Mouse (Mus musculus) cerebellum, adult 2 months (tissue): Measurements from ENCODE around the gene Kif1c. TPM values are rescaled to one million over a fixed set of nuclear protein-coding genes. Genes with fewer than 3 reads are reported as not detected.
"Not testable (repeated sequence)": the region's sequence is repeated elsewhere in the genome, so short reads cannot be mapped to it uniquely, and the experiment has no call there.

ENCODE experiments used
- DNase-seq, 2 experiments: peaks; one replicate each; pipeline ENCODE4 v3.0.0; 2021
- H3K27ac ChIP-seq: fragments of 200-500 bp; 2 replicates; pipeline ENCODE4 v1.5.1; 2012; ENCODE audit warnings: low read length, control low read depth, inconsistent platforms; ENCODE audit not compliant: insufficient read depth
- H3K27me3 ChIP-seq: fragments of 200-500 bp; 2 replicates; pipeline ENCODE4 v1.6.1; 2012; ENCODE audit warnings: inconsistent platforms, mild to moderate bottlenecking, low read length, moderate library complexity; ENCODE audit not compliant: control insufficient read depth, insufficient read depth
- H3K4me1 ChIP-seq: fragments of 200-500 bp; 2 replicates; pipeline ENCODE4 v1.6.1; 2011; ENCODE audit warnings: low read length; ENCODE audit not compliant: control insufficient read depth, insufficient read depth
- H3K4me3 ChIP-seq: fragments of 200-500 bp; replicated peaks from 2 replicates; pipeline ENCODE3; 2011; ENCODE audit warnings: mild to moderate bottlenecking, low read depth, low read length, control low read depth; ENCODE audit not compliant: insufficient read depth
- CTCF ChIP-seq: fragments of 200-500 bp; IDR thresholded peaks from 2 replicates; pipeline ENCODE4 v1.5.1; 2011; ENCODE audit warnings: low read depth, mild to moderate bottlenecking, control low read depth, low read length, moderate library complexity, borderline replicate concordance; ENCODE audit not compliant: insufficient read depth
- POLR2A ChIP-seq: fragments of 200-500 bp; IDR thresholded peaks from 2 replicates; pipeline ENCODE4 v1.6.1; 2011; ENCODE audit warnings: low read length, control low read depth, borderline replicate concordance; ENCODE audit not compliant: insufficient read depth
- WGBS: fragments of 180-500 bp; shearing (Covaris S2); methylation state at CpG from one replicate; pipeline ENCODE4 v1.1.7; 2018; 5-methylcytosine and 5-hydroxymethylcytosine counted together
- polyA plus RNA-seq: library from polyadenylated mRNA; depleted of rRNA; stranded (reverse); fragments of >200 nt; gene quantifications from 2 replicates; pipeline ENCODE4 v1.2.3, GENCODE M21; 2012

The Kif1c gene
- polyA plus RNA-seq, 1 experiment, result 65.6 TPM

DNA sequence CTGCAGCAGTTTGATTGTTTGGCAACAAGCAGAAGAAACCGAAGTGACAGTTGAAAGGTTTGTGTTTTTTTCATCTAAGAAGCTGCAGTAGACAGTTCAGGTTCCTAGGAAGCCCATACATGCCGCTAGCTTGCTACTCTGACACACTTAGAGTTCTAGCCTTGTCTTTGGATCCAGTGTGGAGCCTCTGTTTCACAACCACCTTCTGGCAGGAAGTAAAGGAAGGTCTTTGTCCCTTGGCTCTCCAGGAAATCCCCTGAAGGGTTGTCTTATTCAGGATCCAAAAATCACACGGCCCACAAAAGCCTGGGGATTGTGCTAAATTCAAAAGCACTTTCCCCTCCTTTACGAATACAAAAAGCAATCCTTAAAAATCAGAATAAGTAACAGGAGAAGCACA, 54.1 kb downstream of the Kif1c start:
- H3K27ac ChIP-seq, result no peak overlapping the region
- 65% methylated on average over 4 of the region's 4 CpGs for WGBS

GRCm38 (mm10) chr11:70754958-70755357, 54.6 kb downstream of the Kif1c start:
- Histone ChIP-seq H3K27ac (no peak overlapping the region), H3K27me3 (no peaks in the 10 kb centered on the region), H3K4me3 (no peak overlapping the region), H3K4me1 (no peaks in the 10 kb centered on the region; the same call in 1 of the 2 replicates)
- DNase-seq, result no peak
- TF ChIP-seq CTCF, result no peak
- TF ChIP-seq POLR2A, result no peak
- WGBS, result 54% methylated on average over 7 of the region's 7 CpGs

More for the DNA sequence above, 54.1 kb downstream of the Kif1c start:
- no peak for DNase-seq
- no peaks in the 10 kb centered on the region; the same call in 1 of the 2 replicates for H3K4me1 ChIP-seq
- H3K4me3 ChIP-seq, result no peak overlapping the region
- no peaks in the 10 kb centered on the region for H3K27me3 ChIP-seq
- TF ChIP-seq CTCF (no peak), POLR2A (no peak)

GRCm38 (mm10) chr11:70755645-70756044, 55.3 kb downstream of the Kif1c start:
- Histone ChIP-seq H3K4me3 (no peak overlapping the region), H3K27me3 (no peaks in the 10 kb centered on the region), H3K27ac (no peak overlapping the region), H3K4me1 (no peaks in the 10 kb centered on the region; the same call in 1 of the 2 replicates)
- WGBS, result 5% methylated on average over 7 of the region's 7 CpGs
- peak; percentile 66 to 85 for DNase-seq
- peak; percentile 96 for TF ChIP-seq CTCF
- no peak for TF ChIP-seq POLR2A

GRCm38 (mm10) chr11:70760446-70760845, 60.1 kb downstream of the Kif1c start:
- not testable (repeated sequence) for H3K27ac ChIP-seq, H3K4me1 ChIP-seq, H3K4me3 ChIP-seq, H3K27me3 ChIP-seq, DNase-seq
- WGBS, result 49% methylated on average over 3 of the region's 3 CpGs

DNA sequence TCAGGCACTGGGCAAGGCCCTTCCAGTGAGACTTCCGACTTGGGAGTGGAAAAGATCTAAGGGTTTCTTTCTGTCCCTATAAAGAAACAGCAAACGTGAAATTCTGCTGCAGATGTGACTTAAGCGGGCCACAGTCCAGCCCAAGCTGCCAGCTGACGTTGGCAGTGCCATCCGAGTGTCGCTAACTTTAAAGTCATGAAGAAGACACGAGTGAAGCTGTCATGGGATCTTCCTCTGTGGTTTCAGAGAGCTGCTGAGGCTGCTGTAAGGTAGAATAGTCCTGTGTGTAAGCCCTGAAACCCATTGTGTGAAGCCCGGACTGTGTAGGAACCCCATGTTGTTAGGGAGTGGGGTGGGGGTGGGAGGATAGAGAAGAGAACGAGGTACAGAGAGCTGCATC, 62.3 kb downstream of the Kif1c start:
- DNase-seq, result no peak
- Histone ChIP-seq H3K4me3 (no peak overlapping the region), H3K4me1 (peaks cover 10% of the 10 kb centered on the region), H3K27ac (no peak overlapping the region), H3K27me3 (no peaks in the 10 kb centered on the region)
- WGBS, result 49% methylated on average over 9 of the region's 9 CpGs
- TF ChIP-seq CTCF (no peak), POLR2A (no peak)

DNA sequence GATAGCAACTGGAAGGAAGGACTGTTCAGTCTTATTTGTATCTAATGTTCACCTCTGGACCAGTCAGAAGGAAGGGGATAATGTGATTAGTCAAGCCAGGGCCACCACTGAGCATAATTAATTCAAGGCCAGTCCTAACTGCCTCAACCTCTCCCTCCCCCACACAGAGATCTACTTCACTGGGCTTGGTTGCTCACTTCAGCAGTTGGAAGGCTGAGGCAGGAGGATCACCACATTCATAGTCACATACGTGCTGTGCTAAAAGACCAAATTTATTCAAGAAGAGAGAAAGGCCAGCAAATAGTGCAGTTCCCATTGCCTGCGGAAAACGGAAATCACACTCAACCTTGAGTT, 63.2 kb downstream of the Kif1c start:
- no peak for TF ChIP-seq CTCF
- no peak for TF ChIP-seq POLR2A
- Histone ChIP-seq H3K27me3 (no peaks in the 10 kb centered on the region), H3K27ac (peak overlapping the region; percentile 34; the same call in 1 of the 2 replicates), H3K4me3 (peak overlapping the region; percentile 77), H3K4me1 (peaks cover 10% of the 10 kb centered on the region)
- DNase-seq, result no peak
- WGBS, result 21% methylated on average over 3 of the region's 3 CpGs

GRCm38 (mm10) chr11:70763936-70764808, 63.8 kb downstream of the Kif1c start, which contains the start of gene Zfp3:
Gene Zfp3 (plus strand): TSS chr11:70764209.
- peak; percentile 85 to 88 for DNase-seq
- Histone ChIP-seq H3K4me1 (peaks cover 10% of the 10 kb centered on the region), H3K27me3 (no peaks in the 10 kb centered on the region), H3K27ac (peak within 1 kb of the TSS; percentile 76), H3K4me3 (peak within 1 kb of the TSS; percentile 77)
- WGBS, result under 1% methylated on average over 78 of the region's 78 CpGs
- TF ChIP-seq POLR2A, result peak; percentile 45; the same call in 1 of the 2 replicates
- no peak for TF ChIP-seq CTCF

DNA sequence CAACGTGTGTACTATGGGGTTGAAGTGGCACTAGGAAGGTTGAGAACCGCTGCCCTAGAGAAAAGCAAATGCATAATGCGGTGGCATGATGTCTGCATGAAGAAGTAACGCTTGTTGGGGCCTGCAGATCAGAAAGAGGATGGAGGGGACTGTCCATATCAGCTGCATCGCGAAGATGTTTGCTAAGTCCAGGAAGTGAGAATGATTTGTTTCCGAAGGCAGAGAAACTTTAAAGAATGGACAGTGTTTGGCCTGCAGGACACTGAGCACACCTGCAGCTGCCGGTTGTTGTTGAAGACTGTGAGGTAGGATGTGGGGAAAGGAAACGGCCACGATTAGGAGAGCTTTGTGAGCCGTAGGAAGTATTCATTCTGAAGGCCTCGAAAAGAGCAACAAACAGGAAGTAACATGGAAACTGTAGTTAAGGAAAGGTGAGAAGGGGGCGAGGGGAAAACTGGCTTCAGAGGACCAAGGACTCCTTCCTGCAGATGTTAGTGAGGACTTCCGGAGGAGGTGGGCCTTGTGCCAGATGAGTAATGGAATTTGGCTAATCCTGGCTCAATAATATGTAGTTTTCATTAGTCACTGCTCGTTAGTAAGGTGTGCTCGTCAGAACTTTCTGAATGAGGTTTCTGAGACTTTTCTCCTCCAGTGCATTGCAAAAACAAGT, 65.6 kb downstream of the Kif1c start:
- H3K4me3 ChIP-seq, result no peak overlapping the region
- H3K27ac ChIP-seq, result no peak overlapping the region
- no peak for TF ChIP-seq POLR2A
- TF ChIP-seq CTCF, result no peak
- 75% methylated on average over 16 of the region's 16 CpGs for WGBS
- peaks cover 10% of the 10 kb centered on the region for H3K4me1 ChIP-seq
- no peaks in the 10 kb centered on the region for H3K27me3 ChIP-seq
- no peak for DNase-seq
